Mouse (Mus musculus): ENCODE data around the gene 4930404N11Rik. TPM values are rescaled to one million over a fixed set of nuclear protein-coding genes. Genes with fewer than 3 reads are reported as not detected.

The 4930404N11Rik gene
- 1 to 10 TPM in 1 of 2 experiments, under 1 TPM in 1; 1.00 to 1.3 TPM for total RNA-seq (2021)
- long read RNA-seq, experiment 1, partial matches to known transcripts: 0 of 2 reads
- long read RNA-seq, experiment 1, other reads (novel, unspliced or antisense): 2 of 2 reads
- long read RNA-seq, experiment 2, partial matches to known transcripts: 0 of 1 reads
- long read RNA-seq, experiment 2, other reads (novel, unspliced or antisense): 1 of 1 reads

- intact Hi-C loops (cut with DNase I): no loop called here
- H3K4me3 ChIP-seq: no peak within 1 kb of the TSS
- DNase-seq (ENCODE audit: extremely low spot score in 1 of 2, low spot score in 2 of 2): no peak
These were observed at the start of gene 4930404N11Rik for GRCm38 (mm10) chr10:81365672-81366476. TSS of gene 4930404N11Rik (minus strand) at chr10:81365816.

GRCm38 (mm10) chr10:81415146-81415545 lies 49.5 kb upstream of the 4930404N11Rik start:
- intact Hi-C loops (cut with DNase I): no loop called here
- no peak for DNase-seq (ENCODE audit: extremely low spot score in 1 of 2, low spot score in 2 of 2)
- H3K27ac ChIP-seq: peak overlapping the region; percentile 97
- H3K4me3 ChIP-seq: no peak overlapping the region
- no peak for TF ChIP-seq CTCF (IDR thresholded peaks at IDR 0.05)

More at GRCm38 (mm10) chr10:81365672-81366476, at the start of gene 4930404N11Rik:
- no peak for TF ChIP-seq CTCF (IDR thresholded peaks at IDR 0.05)
- H3K27ac ChIP-seq: peak within 1 kb of the TSS; percentile 45

- intact Hi-C loops (cut with DNase I): no loop called here
These were observed 49.1 kb upstream of the 4930404N11Rik start for GRCm38 (mm10) chr10:81414682-81415081.

GRCm38 (mm10) chr10:81413310-81414261 lies 48.0 kb upstream of the 4930404N11Rik start:
- intact Hi-C loops (cut with DNase I): loop anchor here (2.0 kb wide), 1 partner anchor 13 kb away; no protein-coding TSS in a partner anchor
- Histone ChIP-seq H3K27ac (peak overlapping the region; percentile 97), H3K4me3 (no peak overlapping the region)

More at GRCm38 (mm10) chr10:81414682-81415081, 49.1 kb upstream of the 4930404N11Rik start:
- DNase-seq (ENCODE audit: extremely low spot score in 1 of 2, low spot score in 2 of 2): no peak
- Histone ChIP-seq H3K27ac (peak overlapping the region; percentile 97), H3K4me3 (no peak overlapping the region)
- TF ChIP-seq CTCF (IDR thresholded peaks at IDR 0.05): no peak

GRCm38 (mm10) chr10:81412586-81413309 lies 47.1 kb upstream of the 4930404N11Rik start:
- H3K4me3 ChIP-seq: no peak overlapping the region
- intact Hi-C loops (cut with DNase I): loop anchor here (2.0 kb wide), 1 partner anchor 14 kb away; no protein-coding TSS in a partner anchor
- peak overlapping the region; percentile 97 for H3K27ac ChIP-seq
- no peak for TF ChIP-seq CTCF (IDR thresholded peaks at IDR 0.05)
- DNase-seq (ENCODE audit: extremely low spot score in 1 of 2, low spot score in 2 of 2): no peak

More at GRCm38 (mm10) chr10:81413310-81414261, 48.0 kb upstream of the 4930404N11Rik start:
- TF ChIP-seq CTCF (IDR thresholded peaks at IDR 0.05): no peak; the same call in 1 of the 2 replicates
- peak; percentile 82 to 85 for DNase-seq (ENCODE audit: extremely low spot score in 1 of 2, low spot score in 2 of 2)

GRCm38 (mm10) chr10:81411471-81412400 lies 46.1 kb upstream of the 4930404N11Rik start:
- TF ChIP-seq CTCF (IDR thresholded peaks at IDR 0.05): no peak
- no peak overlapping the region for H3K4me3 ChIP-seq
- peak in 1 of 2 experiments; percentile 60 for DNase-seq (ENCODE audit: extremely low spot score in 1 of 2, low spot score in 2 of 2)
- peak overlapping the region; percentile 97 for H3K27ac ChIP-seq
- intact Hi-C loops (cut with DNase I): loop anchor here (2.0 kb wide), 1 partner anchor 15 kb away; no protein-coding TSS in a partner anchor

- intact Hi-C loops (cut with DNase I): no loop called here
- H3K4me3 ChIP-seq: no peak overlapping the region
- no peak for DNase-seq (ENCODE audit: extremely low spot score in 1 of 2, low spot score in 2 of 2)
- peak overlapping the region; percentile 97 for H3K27ac ChIP-seq
- TF ChIP-seq CTCF (IDR thresholded peaks at IDR 0.05): no peak
These were observed 45.4 kb upstream of the 4930404N11Rik start for GRCm38 (mm10) chr10:81410981-81411380.

GRCm38 (mm10) chr10:81410350-81410749 lies 44.7 kb upstream of the 4930404N11Rik start:
- Histone ChIP-seq H3K4me3 (no peak overlapping the region), H3K27ac (peak overlapping the region; percentile 97)
- TF ChIP-seq CTCF (IDR thresholded peaks at IDR 0.05): no peak
- DNase-seq (ENCODE audit: extremely low spot score in 1 of 2, low spot score in 2 of 2): no peak
- intact Hi-C loops (cut with DNase I): no loop called here

- Histone ChIP-seq H3K4me3 (no peak overlapping the region), H3K27ac (peak overlapping the region; percentile 61)
- intact Hi-C loops (cut with DNase I): no loop called here
- no peak for DNase-seq (ENCODE audit: extremely low spot score in 1 of 2, low spot score in 2 of 2)
- no peak for TF ChIP-seq CTCF (IDR thresholded peaks at IDR 0.05)
These were observed 43.7 kb upstream of the 4930404N11Rik start for GRCm38 (mm10) chr10:81409330-81409729.

- TF ChIP-seq CTCF (IDR thresholded peaks at IDR 0.05): peak; percentile 82
- intact Hi-C loops (cut with DNase I): no loop called here
- Histone ChIP-seq H3K27ac (peak overlapping the region; percentile 61), H3K4me3 (no peak overlapping the region)
- peak in 1 of 2 experiments; percentile 72 for DNase-seq (ENCODE audit: extremely low spot score in 1 of 2, low spot score in 2 of 2)
These were observed 43.3 kb upstream of the 4930404N11Rik start for GRCm38 (mm10) chr10:81408871-81409291.
